Comparison of ENCODE assay signal across 16 mouse cellular contexts in the genomic region with DNA sequence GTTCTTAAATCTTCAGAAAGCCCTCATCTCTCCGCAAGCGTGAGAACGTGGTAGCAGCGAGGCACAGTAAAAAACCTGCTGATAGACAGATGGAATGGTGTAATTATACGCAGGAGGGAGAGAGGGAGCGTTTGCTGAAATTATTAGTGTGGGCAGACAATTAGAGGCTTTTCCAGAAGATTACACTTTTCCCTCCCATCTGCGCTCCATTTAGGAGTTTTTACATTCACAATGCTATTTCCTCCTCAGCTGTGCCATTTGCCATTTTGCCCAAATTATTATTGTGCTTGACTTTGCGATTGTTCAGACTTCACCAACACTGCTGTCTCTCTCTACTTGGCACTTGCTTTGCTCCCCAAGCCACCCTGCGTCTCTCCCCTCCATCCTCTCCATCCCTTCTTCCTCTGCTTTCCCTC.
DNase-seq lines count a peak whose midpoint lies in the region; ATAC-seq and TF ChIP-seq lines count a peak whose summit lies in the region.
"Had no signal": no experiment of that assay in that cellular context is flagged by ENCODE, and none has a peak within 500 bp of the region (broad histone marks: within the 10 kb centered on the region; RNA-seq: fewer than 3 reads in every experiment).

No protein-coding gene starts in this region.

- 0 out of 2 replicates have a peak, but pooled peaks cover 8% of the 10 kb centered on the region for H3K4me1 ChIP-seq in hindbrain, postnatal 0 days (ENCODE audit: insufficient read depth, low read length)
- no peaks in the 10 kb centered on the region; the same call in 1 of the 2 replicates for H3K4me1 ChIP-seq in hindbrain, embryonic 14.5 days (replicated peaks; ENCODE audit: control insufficient read depth, insufficient read depth, low read length)
- H3K4me1 ChIP-seq in cerebellum, adult 2 months (ENCODE audit: control insufficient read depth, insufficient read depth, low read length): peaks cover 30% of the 10 kb centered on the region
- H3K4me1 ChIP-seq: heart, embryonic 13.5 days; liver, embryonic 15.5 days had no signal

- H3K4me2 ChIP-seq in hindbrain, postnatal 0 days (ENCODE audit: low read depth, low read length): no peak overlapping the region
- H3K4me2 ChIP-seq in hindbrain, embryonic 14.5 days (replicated peaks): no peak overlapping the region
- H3K4me2 ChIP-seq: heart, embryonic 13.5 days; limb, embryonic 13.5 days; liver, embryonic 15.5 days; midbrain, embryonic 11.5 days had no signal

- no peaks in the 10 kb centered on the region for H3K27me3 ChIP-seq in hindbrain, postnatal 0 days (ENCODE audit: insufficient read depth, low read length)
- no peaks in the 10 kb centered on the region for H3K27me3 ChIP-seq in hindbrain, embryonic 14.5 days (ENCODE audit: control insufficient read depth, insufficient read depth, low read length)
- H3K27me3 ChIP-seq in cerebellum, adult 2 months (ENCODE audit: control insufficient read depth, insufficient read depth, low read length): no peaks in the 10 kb centered on the region
- H3K27me3 ChIP-seq: heart, embryonic 13.5 days; limb, embryonic 13.5 days; liver, embryonic 15.5 days had no signal

- no peak for ATAC-seq in hindbrain, postnatal 0 days
- ATAC-seq in hindbrain, embryonic 14.5 days (ENCODE audit: low FRiP score): no peak

- no peaks in the 10 kb centered on the region for H3K36me3 ChIP-seq in hindbrain, postnatal 0 days (ENCODE audit: insufficient read depth, low read length)
- no peaks in the 10 kb centered on the region for H3K36me3 ChIP-seq in hindbrain, embryonic 14.5 days (replicated peaks; ENCODE audit: control insufficient read depth, insufficient read depth)
- H3K36me3 ChIP-seq: heart, embryonic 13.5 days; hindbrain, embryonic 10.5 days; limb, embryonic 13.5 days; liver, embryonic 15.5 days had no signal

- 0 out of 2 replicates have a peak, but pooled peaks cover 5% of the 10 kb centered on the region for H3K9me3 ChIP-seq in hindbrain, postnatal 0 days (ENCODE audit: low read length)
- peaks cover 11% of the 10 kb centered on the region; the same call in 1 of the 2 replicates for H3K9me3 ChIP-seq in hindbrain, embryonic 14.5 days (ENCODE audit: control insufficient read depth, low read length)
- H3K9me3 ChIP-seq: liver, embryonic 15.5 days had no signal

- no peak for TF ChIP-seq POLR2A in brain, embryonic 14.5 days (IDR thresholded peaks at IDR 0.05; ENCODE audit: borderline replicate concordance, extremely low read depth, insufficient read depth, insufficient read length, poor library complexity, severe bottlenecking)
- TF ChIP-seq POLR2A in cerebellum, adult 2 months (IDR thresholded peaks at IDR 0.05; ENCODE audit: borderline replicate concordance, insufficient read depth, low read length): no peak

- H3K9ac ChIP-seq in hindbrain, postnatal 0 days (replicated peaks; ENCODE audit: low read length): no peak overlapping the region
- no peak overlapping the region for H3K9ac ChIP-seq in hindbrain, embryonic 14.5 days
- H3K9ac ChIP-seq: heart, embryonic 13.5 days; limb, embryonic 13.5 days; liver, embryonic 15.5 days had no signal

- no peak overlapping the region for H3K4me3 ChIP-seq in hindbrain, postnatal 0 days (ENCODE audit: low read length)
- H3K4me3 ChIP-seq in hindbrain, embryonic 14.5 days (replicated peaks; ENCODE audit: low read length): no peak overlapping the region
- H3K4me3 ChIP-seq in cerebellum, adult 2 months (replicated peaks; ENCODE audit: insufficient read depth, low read depth, low read length): no peak overlapping the region
- H3K4me3 ChIP-seq in layer of hippocampus, adult 2 months: no peak overlapping the region
- H3K4me3 ChIP-seq: heart, embryonic 13.5 days; hindbrain, embryonic 10.5 days; limb, embryonic 13.5 days; liver, embryonic 15.5 days; myocyte had no signal

- no peak for TF ChIP-seq CTCF in hindbrain, postnatal 0 days (IDR thresholded peaks at IDR 0.05; ENCODE audit: low read depth)
- TF ChIP-seq CTCF in brain, embryonic 14.5 days (IDR thresholded peaks at IDR 0.05; ENCODE audit: borderline replicate concordance, extremely low read depth, insufficient read depth, insufficient read length): no peak
- TF ChIP-seq CTCF in cerebellum, adult 2 months (IDR thresholded peaks at IDR 0.05; ENCODE audit: borderline replicate concordance, insufficient read depth, low read depth, low read length): no peak
- no peak for TF ChIP-seq CTCF in layer of hippocampus, adult 2 months (conservative IDR thresholded peaks at IDR 0.05)

- DNase-seq in hindbrain, postnatal 0 days (ENCODE audit: low spot score): peak; percentile 43
- no peak for DNase-seq in hindbrain, embryonic 14.5 days (ENCODE audit: low spot score)
- peak; percentile 78 for DNase-seq in brain, embryonic 14.5 days (ENCODE audit: low read depth)
- peak; percentile 55 to 76 for DNase-seq in cerebellum, adult 2 months
- peak; percentile 60 to 79 for DNase-seq in layer of hippocampus, adult 2 months (ENCODE audit: low spot score in 2 of 2)
- DNase-seq in spleen, postnatal 4 days (ENCODE audit: low spot score in 2 of 2): no peak
- no peak for DNase-seq in MN1 (ENCODE audit: low spot score)
- DNase-seq in gastrocnemius, postnatal 25 days: no peak
- DNase-seq: right cerebral cortex, postnatal 25 days; thymus, adult 2 months had no signal

- WGBS in hindbrain, postnatal 0 days: 61% methylated on average over 9 of the region's 9 CpGs
- WGBS in hindbrain, embryonic 14.5 days: 80% methylated on average over 9 of the region's 9 CpGs
- WGBS in cerebellum, adult 2 months: 7% methylated on average over 9 of the region's 9 CpGs

- no peak overlapping the region for H3K27ac ChIP-seq in hindbrain, postnatal 0 days
- H3K27ac ChIP-seq in hindbrain, embryonic 14.5 days: no peak overlapping the region
- H3K27ac ChIP-seq in cerebellum, adult 2 months (ENCODE audit: insufficient read depth, low read length): peak overlapping the region; percentile 70
- H3K27ac ChIP-seq in layer of hippocampus, adult 2 months: peak overlapping the region; percentile 74
- H3K27ac ChIP-seq: heart, embryonic 13.5 days; hindbrain, embryonic 10.5 days; limb, embryonic 13.5 days; liver, embryonic 15.5 days had no signal

Comparison
In these comparisons a context has a peak if more than half of its experiments do, and no peak if none do; other contexts are left out.
1. DNase-seq: peak in hindbrain, postnatal 0 days (single experiment), brain, embryonic 14.5 days (single experiment), cerebellum, adult 2 months (2 of 2) and layer of hippocampus, adult 2 months (2 of 2); none in hindbrain, embryonic 14.5 days (single experiment), spleen, postnatal 4 days (0 of 2), MN1 (single experiment) and gastrocnemius, postnatal 25 days (single experiment).
2. H3K27ac ChIP-seq: peak in cerebellum, adult 2 months (single experiment) and layer of hippocampus, adult 2 months (single experiment); none in hindbrain, postnatal 0 days (single experiment) and hindbrain, embryonic 14.5 days (single experiment).